Mouse (Mus musculus) retina, postnatal 7 days (tissue): ENCODE measurements around the gene Aldh1l1.

ENCODE experiments used
- DNase-seq: peaks from one replicate; pipeline ENCODE4 v3.0.0-alpha.2; 2012; ENCODE audit warnings: low read depth, low spot score

The Aldh1l1 gene

GRCm38 (mm10) chr6:90547041-90547440 lies 60.8 kb downstream of the Aldh1l1 start:
- no peak for DNase-seq

GRCm38 (mm10) chr6:90550161-90550912 lies 64.1 kb downstream of the Aldh1l1 start:
- no peak for DNase-seq

- no peak for DNase-seq
These were observed 65.0 kb downstream of the Aldh1l1 start for GRCm38 (mm10) chr6:90551251-90551650.

GRCm38 (mm10) chr6:90553197-90553596 lies 67.0 kb downstream of the Aldh1l1 start:
- DNase-seq: no peak

GRCm38 (mm10) chr6:90553682-90554081 lies 67.5 kb downstream of the Aldh1l1 start:
- DNase-seq: no peak

- DNase-seq: no peak
These were observed 70.4 kb downstream of the Aldh1l1 start for GRCm38 (mm10) chr6:90556534-90557058.

GRCm38 (mm10) chr6:90557077-90557476 lies 70.8 kb downstream of the Aldh1l1 start:
- no peak for DNase-seq

GRCm38 (mm10) chr6:90557829-90558693 lies 71.8 kb downstream of the Aldh1l1 start:
- DNase-seq: no peak

GRCm38 (mm10) chr6:90560390-90561058 lies 74.3 kb downstream of the Aldh1l1 start:
- DNase-seq: no peak

GRCm38 (mm10) chr6:90561234-90561781 lies 75.1 kb downstream of the Aldh1l1 start:
- peak; percentile 14 for DNase-seq

- no peak for DNase-seq
These were observed 78.0 kb downstream of the Aldh1l1 start for GRCm38 (mm10) chr6:90564240-90564639.

GRCm38 (mm10) chr6:90565357-90566215 lies 79.4 kb downstream of the Aldh1l1 start:
- DNase-seq: no peak

GRCm38 (mm10) chr6:90567486-90567885 lies 81.3 kb downstream of the Aldh1l1 start:
- DNase-seq: no peak

GRCm38 (mm10) chr6:90567928-90568327 lies 81.7 kb downstream of the Aldh1l1 start:
- no peak for DNase-seq

- no peak for DNase-seq
These were observed 82.5 kb downstream of the Aldh1l1 start for GRCm38 (mm10) chr6:90568721-90569120.

- DNase-seq: no peak
These were observed 83.6 kb downstream of the Aldh1l1 start for GRCm38 (mm10) chr6:90569736-90570383.

GRCm38 (mm10) chr6:90570392-90570791 lies 84.2 kb downstream of the Aldh1l1 start:
- DNase-seq: no peak

- peak; percentile 68 for DNase-seq
These were observed 89.1 kb downstream of the Aldh1l1 start for GRCm38 (mm10) chr6:90575261-90575715.

GRCm38 (mm10) chr6:90578174-90578573 lies 91.9 kb downstream of the Aldh1l1 start:
- no peak for DNase-seq

GRCm38 (mm10) chr6:90582331-90582730 lies 96.1 kb downstream of the Aldh1l1 start:
- DNase-seq: no peak
